Mouse (Mus musculus) spleen, adult 2 months (tissue): Measurements from ENCODE around the gene Gm48552. TPM values are rescaled to one million over a fixed set of nuclear protein-coding genes. Genes with fewer than 3 reads are reported as not detected.

Experiments used
- DNase-seq, 2 experiments: peaks; one replicate each; pipeline versions ENCODE4 v3.0.0 to v3.0.0-alpha.2; 2012 to 2021; ENCODE audit warnings: low spot score in 2 of 2, low read depth in 1 of 2
- H3K27ac ChIP-seq: fragments of 200-500 bp; 2 replicates; pipeline ENCODE4 v1.5.1; 2012; ENCODE audit warnings: low read length, inconsistent platforms; ENCODE audit not compliant: insufficient read depth
- H3K27me3 ChIP-seq: fragments of 200-500 bp; 2 replicates; pipeline ENCODE4 v1.6.1; 2012; ENCODE audit warnings: mild to moderate bottlenecking, moderate library complexity, low read length, inconsistent platforms; ENCODE audit not compliant: control insufficient read depth, insufficient read depth
- H3K36me3 ChIP-seq: fragments of 200-500 bp; 2 replicates; pipeline ENCODE4 v1.6.1; 2012; ENCODE audit warnings: mild to moderate bottlenecking, low read length, inconsistent platforms; ENCODE audit not compliant: control insufficient read depth, insufficient read depth
- H3K4me1 ChIP-seq: fragments of 200-500 bp; 2 replicates; pipeline ENCODE4 v1.6.1; 2011; ENCODE audit warnings: inconsistent platforms; ENCODE audit not compliant: control insufficient read depth, insufficient read depth, insufficient read length
- H3K4me3 ChIP-seq: fragments of 200-500 bp; 2 replicates; pipeline ENCODE4 v1.5.1; 2011; ENCODE audit warnings: mild to moderate bottlenecking, inconsistent platforms; ENCODE audit not compliant: insufficient read depth, insufficient read length; ENCODE audit errors: extremely low read depth
- CTCF ChIP-seq: fragments of 200-500 bp; IDR thresholded peaks from 2 replicates; pipeline ENCODE4 v1.5.1; 2011; ENCODE audit warnings: mild to moderate bottlenecking, inconsistent platforms; ENCODE audit not compliant: insufficient read depth, insufficient read length, insufficient replicate concordance; ENCODE audit errors: extremely low read depth
- POLR2A ChIP-seq: fragments of 200-500 bp; IDR thresholded peaks from 2 replicates; pipeline ENCODE4 v1.6.1; 2011; ENCODE audit warnings: low read depth, low read length, inconsistent platforms
- WGBS: fragments of 180-500 bp; shearing (Covaris S2); methylation state at CpG from one replicate; pipeline ENCODE4 v1.1.7; 2018; 5-methylcytosine and 5-hydroxymethylcytosine counted together
- polyA plus RNA-seq: library from polyadenylated mRNA; depleted of rRNA; stranded (reverse); fragments of >200 nt; gene quantifications from 2 replicates; pipeline ENCODE4 v1.2.3, GENCODE M21; 2012

The Gm48552 gene
- polyA plus RNA-seq, 1 experiment = 2.9 TPM

DNA sequence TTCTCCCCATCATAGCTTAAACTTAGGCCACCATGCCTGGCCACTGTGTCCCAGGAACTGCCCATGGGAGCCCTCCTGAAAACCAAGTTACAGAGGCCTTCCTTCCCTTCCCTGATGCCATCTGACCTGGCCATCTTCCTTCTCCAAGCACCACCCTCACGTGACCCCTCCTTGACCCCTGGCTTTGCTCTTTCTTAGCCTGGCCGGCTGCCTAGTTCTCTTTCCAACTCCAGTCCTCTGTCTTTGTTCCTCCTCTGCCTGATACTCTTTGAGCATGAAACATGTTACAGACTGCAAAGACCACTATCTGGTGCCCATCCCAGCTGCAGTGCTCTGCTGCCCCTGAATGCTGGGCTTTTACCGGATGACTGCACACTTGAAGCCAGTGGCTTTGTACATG is 568 bp downstream of the Gm48552 start:
- TF ChIP-seq POLR2A = no peak
- no peak for TF ChIP-seq CTCF
- peaks cover 14% of the 10 kb centered on the region for H3K36me3 ChIP-seq
- H3K4me1 ChIP-seq = peaks cover 19% of the 10 kb centered on the region; the same call in 1 of the 2 replicates
- no peak for DNase-seq
- H3K27ac ChIP-seq = no peak overlapping the region
- WGBS = 88% methylated on average over 3 of the region's 3 CpGs
- no peak overlapping the region for H3K4me3 ChIP-seq
- H3K27me3 ChIP-seq = no peaks in the 10 kb centered on the region

DNA sequence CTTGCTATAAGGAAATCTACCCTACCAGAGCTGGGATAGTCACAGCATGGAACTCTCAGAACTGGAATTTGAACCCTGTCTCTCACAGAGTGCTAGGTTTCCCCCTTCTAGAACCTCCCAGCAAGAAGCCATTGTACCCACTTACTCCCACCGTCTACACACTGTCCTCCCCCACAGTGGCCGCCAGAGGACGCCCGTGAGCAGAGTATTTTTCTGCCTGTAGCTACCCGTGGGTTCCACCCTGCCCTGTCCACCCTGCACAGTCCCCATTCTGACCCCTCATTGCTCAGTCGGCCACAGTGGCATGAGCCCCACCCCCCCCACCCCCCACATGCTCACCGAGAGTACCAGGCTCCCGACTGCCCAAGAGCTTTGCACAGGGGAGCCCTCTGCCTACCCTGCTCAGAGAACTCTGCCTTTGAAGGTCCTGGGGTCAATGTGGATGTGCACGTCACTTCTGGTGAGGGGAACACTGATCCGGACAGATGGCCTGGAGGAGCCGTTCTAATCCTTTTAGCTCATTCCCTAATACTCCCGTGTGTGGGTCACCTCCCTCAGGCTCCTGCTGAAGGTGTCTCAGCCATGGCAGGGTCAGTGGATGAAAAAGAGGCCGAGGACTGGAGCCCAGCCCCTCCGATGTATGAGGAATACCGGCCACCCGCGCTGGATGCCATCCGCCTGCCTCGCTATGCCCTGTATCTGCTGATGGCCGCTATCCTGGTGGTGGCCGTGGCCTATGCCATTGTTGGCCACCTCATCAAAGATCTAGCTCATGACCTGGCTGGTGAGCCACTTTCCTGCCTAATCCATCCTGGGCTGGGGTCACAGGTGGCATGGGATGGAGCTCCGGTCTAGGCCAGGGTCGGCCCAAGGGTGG is 1.2 kb downstream of the Gm48552 start:
- Histone ChIP-seq H3K36me3 (peaks cover 14% of the 10 kb centered on the region), H3K4me3 (no peak overlapping the region), H3K4me1 (peaks cover 17% of the 10 kb centered on the region; the same call in 1 of the 2 replicates), H3K27ac (no peak overlapping the region), H3K27me3 (no peaks in the 10 kb centered on the region)
- peak in 1 of 2 experiments; percentile 66 for DNase-seq
- 58% methylated on average over 23 of the region's 23 CpGs for WGBS
- peak; percentile 90 for TF ChIP-seq CTCF
- no peak for TF ChIP-seq POLR2A

DNA sequence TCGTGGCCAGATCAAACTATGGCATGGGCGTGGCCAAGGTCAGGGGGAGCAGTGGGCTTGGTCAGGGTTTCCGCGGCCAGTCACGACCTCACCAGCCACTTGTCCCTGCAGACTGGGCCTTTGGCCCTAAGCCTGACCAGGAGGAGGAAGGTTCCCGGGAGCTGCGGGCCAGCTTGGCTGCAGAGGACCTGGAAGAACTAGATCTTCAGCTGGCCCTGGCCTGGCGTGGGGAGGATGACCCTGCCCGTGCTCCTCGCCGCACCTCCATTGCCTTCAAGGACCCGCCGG is 1.8 kb downstream of the Gm48552 start:
- H3K4me1 ChIP-seq = peaks cover 13% of the 10 kb centered on the region; the same call in 1 of the 2 replicates

DNA sequence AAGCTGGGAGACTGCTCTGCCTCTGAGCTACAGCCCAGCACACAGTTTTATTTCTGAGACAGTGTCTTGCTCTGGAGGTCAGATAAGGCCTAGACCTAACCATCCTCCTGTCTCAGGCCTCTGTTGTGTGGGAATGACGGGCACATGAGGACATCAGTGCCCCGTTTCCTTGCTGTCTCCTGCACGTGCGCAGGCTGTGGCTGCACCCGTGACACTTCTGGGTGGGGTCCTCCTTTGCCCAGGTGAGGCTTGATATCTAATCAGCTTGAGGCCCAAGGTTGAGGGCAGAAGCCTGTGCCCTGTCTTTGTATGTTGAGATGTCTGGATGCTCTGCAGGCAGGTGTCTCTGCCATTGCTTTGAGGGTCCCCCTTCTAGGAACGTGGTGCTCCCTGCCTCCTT is 3.5 kb downstream of the Gm48552 start:
- Histone ChIP-seq H3K4me1 (peaks cover 13% of the 10 kb centered on the region; the same call in 1 of the 2 replicates), H3K27ac (no peak overlapping the region), H3K36me3 (peaks cover 9% of the 10 kb centered on the region), H3K27me3 (no peaks in the 10 kb centered on the region), H3K4me3 (no peak overlapping the region)
- no peak for DNase-seq
- no peak for TF ChIP-seq CTCF
- no peak for TF ChIP-seq POLR2A
- 82% methylated on average over 6 of the region's 6 CpGs for WGBS

More for the DNA sequence above, 1.8 kb downstream of the Gm48552 start:
- H3K27ac ChIP-seq = no peak overlapping the region
- no peak overlapping the region for H3K4me3 ChIP-seq
- peaks cover 14% of the 10 kb centered on the region for H3K36me3 ChIP-seq
- 92% methylated on average over 13 of the region's 13 CpGs for WGBS
- H3K27me3 ChIP-seq = no peaks in the 10 kb centered on the region
- no peak for DNase-seq
- TF ChIP-seq CTCF = no peak

DNA sequence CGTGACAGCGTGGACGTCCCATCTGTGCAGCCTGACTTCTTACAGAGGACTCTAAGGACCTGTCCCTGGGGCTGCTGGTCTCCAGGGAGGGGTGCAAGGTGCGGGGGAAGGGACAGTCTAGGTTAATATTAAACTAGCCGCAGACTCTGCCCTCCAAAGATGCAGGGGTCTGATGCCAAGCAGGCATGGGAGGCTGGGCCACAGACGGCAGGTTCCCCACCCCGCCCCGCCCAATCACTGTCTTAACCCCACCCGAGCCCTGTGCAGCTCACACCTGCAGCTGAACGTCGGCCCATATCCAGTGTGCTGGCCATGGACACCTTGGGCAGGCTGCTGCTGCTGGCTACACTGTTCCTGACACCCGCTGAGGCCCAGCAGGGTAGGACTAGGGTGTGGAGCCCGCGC is 4.0 kb downstream of the Gm48552 start, which contains the start of gene Smim24:
Smim24 (plus strand) TSS at position 271 of the 405 bp plus-strand sequence.
- no peaks in the 10 kb centered on the region for H3K27me3 ChIP-seq
- WGBS = 40% methylated on average over 14 of the region's 14 CpGs
- H3K4me3 ChIP-seq = peak within 1 kb of the TSS; percentile 56
- no peak for TF ChIP-seq CTCF
- TF ChIP-seq POLR2A = no peak
- H3K4me1 ChIP-seq = peaks cover 13% of the 10 kb centered on the region; the same call in 1 of the 2 replicates
- peaks cover 4% of the 10 kb centered on the region for H3K36me3 ChIP-seq
- DNase-seq = no peak
- peak within 1 kb of the TSS; percentile 20; the same call in 1 of the 2 replicates for H3K27ac ChIP-seq

DNA sequence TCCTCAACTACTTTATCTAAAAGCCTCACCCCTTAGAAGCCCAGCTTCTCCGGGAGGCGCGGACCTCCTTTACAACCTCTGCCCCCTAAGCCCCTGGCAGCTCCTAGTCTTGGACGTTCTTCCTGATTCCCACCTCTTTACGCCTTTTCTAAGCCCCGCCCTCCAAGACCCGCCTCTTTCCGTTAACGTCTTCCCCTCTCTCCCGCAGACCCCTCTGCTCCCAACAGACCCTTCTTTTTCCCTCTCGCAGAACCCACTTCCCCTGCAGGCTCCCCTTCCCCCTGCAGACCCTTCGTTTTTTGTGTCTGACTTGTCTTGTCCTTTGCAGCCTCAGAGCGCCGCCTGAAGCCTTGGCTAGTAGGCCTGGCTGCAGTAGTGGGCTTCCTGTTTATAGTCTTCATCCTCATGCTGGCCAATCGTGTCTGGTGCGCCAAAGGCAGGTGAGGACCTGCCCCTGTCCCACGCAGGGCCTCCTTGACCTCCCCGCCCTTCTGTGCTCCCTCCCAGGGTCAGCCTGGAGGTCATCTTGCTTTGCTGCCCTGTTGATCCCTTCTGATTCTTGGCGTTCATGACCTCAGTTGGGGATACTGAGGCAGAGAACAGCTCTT is 4.8 kb downstream of the Gm48552 start:
- H3K4me3 ChIP-seq = peak overlapping the region; percentile 56; the same call in 1 of the 2 replicates
- H3K36me3 ChIP-seq = no peaks in the 10 kb centered on the region; the same call in 1 of the 2 replicates
- no peaks in the 10 kb centered on the region for H3K27me3 ChIP-seq
- H3K27ac ChIP-seq = peak overlapping the region; percentile 20; the same call in 1 of the 2 replicates
- TF ChIP-seq POLR2A (no peak), CTCF (no peak)
- WGBS = 5% methylated on average over 19 of the region's 19 CpGs
- DNase-seq = no peak
- peaks cover 13% of the 10 kb centered on the region; the same call in 1 of the 2 replicates for H3K4me1 ChIP-seq
